Mouse (Mus musculus) liver, embryonic 11.5 days (tissue): ENCODE data around the gene Krt26. TPM values are rescaled to one million over a fixed set of nuclear protein-coding genes. Genes with fewer than 3 reads are reported as not detected.

Experiments
- ATAC-seq: fragments of 200-750 bp; cut with Nextera tagmentation; replicated peaks from 2 replicates; pipeline ENCODE4 v1.8.0; 2017; ENCODE audit warnings: moderate number of reproducible peaks, mild to moderate bottlenecking, moderate TSS enrichment, moderate library complexity; ENCODE audit not compliant: low FRiP score
- DNase-seq: peaks from one replicate; pipeline ENCODE4 v3.0.0-alpha.2; 2017; ENCODE audit warnings: low spot score
- H3K27ac ChIP-seq: fragments of 300-500 bp; sonication (generic); 2 replicates; pipeline ENCODE4 v1.5.1; 2014; ENCODE audit warnings: mild to moderate bottlenecking, low read depth, low read length, control low read depth
- H3K27me3 ChIP-seq: fragments of 300-500 bp; sonication (generic); replicated peaks from 2 replicates; pipeline ENCODE4 v1.6.1; 2014; ENCODE audit warnings: low read length, mixed read lengths; ENCODE audit not compliant: control insufficient read depth, insufficient read depth
- H3K36me3 ChIP-seq: fragments of 300-500 bp; sonication (generic); 2 replicates; pipeline ENCODE4 v1.6.1; 2014; ENCODE audit warnings: mild to moderate bottlenecking, low read length, moderate library complexity, mixed read lengths; ENCODE audit not compliant: control insufficient read depth, insufficient read depth
- H3K4me1 ChIP-seq: fragments of 300-500 bp; sonication (generic); replicated peaks from 2 replicates; pipeline ENCODE4 v1.6.1; 2014; ENCODE audit warnings: low read length, mixed read lengths; ENCODE audit not compliant: control insufficient read depth, insufficient read depth
- H3K4me2 ChIP-seq: fragments of 300-500 bp; sonication (generic); 2 replicates; pipeline ENCODE4 v1.6.1; 2014; ENCODE audit warnings: mild to moderate bottlenecking, control low read depth, moderate library complexity
- H3K4me3 ChIP-seq: fragments of 300-500 bp; sonication (generic); 2 replicates; pipeline ENCODE4 v1.5.1; 2014; ENCODE audit warnings: low read depth, low read length, control low read depth
- H3K9ac ChIP-seq: fragments of 300-500 bp; sonication (generic); 2 replicates; pipeline ENCODE4 v1.6.1; 2014; ENCODE audit warnings: low read depth, low read length, control low read depth
- H3K9me3 ChIP-seq: fragments of 300-500 bp; sonication (generic); 2 replicates; pipeline ENCODE4 v1.6.1; 2016; ENCODE audit warnings: low read length, inconsistent platforms, mixed read lengths; ENCODE audit not compliant: control insufficient read depth
- WGBS: fragments of 180-500 bp; shearing (Covaris S2); extraction: QIAGEN DNeasy Blood & Tissue Kit; methylation state at CpG from one replicate; pipeline ENCODE4 v1.1.7; 2014; 5-methylcytosine and 5-hydroxymethylcytosine counted together
- polyA plus RNA-seq: library from polyadenylated mRNA; unstranded; fragments of >200 nt; fragmentation: Nextera tagmentation; extraction: Ambion mirVana; gene quantifications from 2 replicates; pipeline ENCODE4 v1.2.1, GENCODE M21; 2014

Gene Krt26
- polyA plus RNA-seq: not detected in 2 replicates

DNA sequence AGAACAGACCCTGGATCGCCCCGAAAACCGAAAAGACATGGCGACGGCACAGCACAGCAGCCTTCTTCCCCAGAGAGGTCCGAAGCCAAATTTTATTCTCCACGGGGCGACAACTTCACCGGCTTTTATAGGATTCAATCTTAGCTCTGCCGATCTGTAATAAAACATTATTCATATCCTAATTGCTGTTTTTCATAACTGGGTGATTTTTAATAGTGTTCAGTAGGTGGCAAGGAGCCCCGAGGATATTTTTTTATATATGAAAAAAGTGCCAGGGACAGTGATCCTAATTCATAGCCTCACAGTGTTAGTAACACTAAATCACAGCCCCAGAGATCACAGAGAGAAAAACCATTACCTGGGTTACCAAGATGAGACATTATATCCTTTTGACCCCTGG is at the start of gene Krt26:
TSS of gene Krt26 (minus strand) at position 101 of the 400 bp plus-strand sequence.
- Histone ChIP-seq H3K9ac (no peak within 1 kb of the TSS), H3K4me2 (no peak within 1 kb of the TSS), H3K4me3 (no peak within 1 kb of the TSS), H3K27me3 (no peaks in the 10 kb centered on the region), H3K9me3 (no peaks in the 10 kb centered on the region), H3K27ac (no peak within 1 kb of the TSS), H3K36me3 (no peaks in the 10 kb centered on the region), H3K4me1 (no peaks in the 10 kb centered on the region)
- 86% methylated on average over 11 of the region's 11 CpGs for WGBS
- no peak for DNase-seq
- ATAC-seq: no peak

DNA sequence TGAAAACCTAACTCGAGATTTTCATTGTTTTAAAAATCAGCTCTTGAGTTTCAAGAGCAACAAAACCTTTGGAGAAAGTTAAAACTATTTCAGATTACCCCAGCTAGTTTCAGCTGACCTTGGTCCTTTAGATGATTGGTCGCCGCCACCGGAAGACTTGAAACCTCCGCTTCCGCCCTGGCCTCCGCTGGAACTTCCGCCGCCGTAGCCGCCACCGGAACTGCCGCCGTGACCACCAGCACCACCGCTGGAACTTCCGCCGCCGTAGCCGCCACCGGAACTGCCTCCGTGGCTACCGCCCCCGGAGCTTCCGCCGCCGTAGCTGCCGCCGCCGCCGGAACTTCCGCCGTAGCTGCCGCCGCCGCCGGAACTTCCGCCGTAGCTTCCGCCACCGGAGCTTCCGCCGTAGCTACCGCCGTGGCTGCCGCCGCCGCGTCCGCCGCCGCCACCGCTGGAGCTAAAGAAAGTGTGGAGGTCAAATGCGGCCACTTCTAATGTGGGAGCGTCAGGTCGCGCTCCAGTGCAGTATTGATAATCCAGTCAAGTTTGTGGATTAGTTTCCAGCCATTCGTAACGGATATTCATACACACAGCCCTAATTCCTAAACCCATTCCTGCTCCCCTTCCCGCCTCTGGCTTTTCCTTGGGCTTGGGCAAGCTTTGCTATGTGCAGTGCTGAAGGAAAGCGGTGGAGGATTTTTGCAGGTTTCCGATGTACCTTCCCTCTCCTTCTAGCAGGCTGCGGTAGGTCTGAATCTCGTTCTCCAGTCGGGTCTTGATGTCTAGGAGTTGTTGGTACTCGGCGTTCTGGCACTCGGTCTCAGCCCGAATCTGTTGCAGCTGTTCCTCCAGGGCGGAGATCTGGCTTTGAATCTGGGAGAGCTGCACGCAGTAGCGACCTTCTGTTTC is 48.3 kb upstream of the Krt26 start:
- Histone ChIP-seq H3K9ac (peak overlapping the region; percentile 62), H3K36me3 (no peaks in the 10 kb centered on the region), H3K27ac (peak overlapping the region; percentile 91), H3K4me1 (no peaks in the 10 kb centered on the region), H3K27me3 (peaks cover 4% of the 10 kb centered on the region; the same call in 1 of the 2 replicates), H3K4me2 (peak overlapping the region; percentile 71), H3K9me3 (no peaks in the 10 kb centered on the region), H3K4me3 (peak overlapping the region; percentile 56)
- ATAC-seq: peak; percentile 80
- 3% methylated on average over 71 of the region's 71 CpGs for WGBS
- peak; percentile 85 for DNase-seq

DNA sequence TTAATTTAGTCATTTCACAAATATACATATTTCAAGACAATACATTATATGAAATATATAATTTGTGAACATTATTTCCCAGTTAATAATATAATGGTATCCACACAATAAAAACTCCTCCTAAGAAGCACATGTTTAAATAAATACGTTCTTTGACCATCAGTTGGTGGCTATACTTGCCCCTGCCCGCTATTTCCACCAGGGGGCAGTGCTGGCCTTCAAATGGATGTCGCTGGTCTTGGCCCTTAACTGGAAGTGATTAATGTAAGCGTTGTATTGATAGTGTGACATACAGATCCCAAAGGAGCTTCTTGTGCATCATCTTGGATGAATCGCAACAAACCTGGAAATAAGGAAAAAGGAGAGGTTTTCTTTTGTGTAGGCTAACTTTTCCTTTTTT is 41.8 kb upstream of the Krt26 start:
- peak; percentile 49 for DNase-seq
- no peak overlapping the region for H3K27ac ChIP-seq
- no peak overlapping the region for H3K9ac ChIP-seq
- 22% methylated on average over 5 of the region's 5 CpGs for WGBS
- H3K4me2 ChIP-seq: no peak overlapping the region
- no peak for ATAC-seq
- no peaks in the 10 kb centered on the region for H3K9me3 ChIP-seq
- peaks cover 4% of the 10 kb centered on the region; the same call in 1 of the 2 replicates for H3K27me3 ChIP-seq
- H3K4me3 ChIP-seq: no peak overlapping the region
- H3K36me3 ChIP-seq: no peaks in the 10 kb centered on the region
- no peaks in the 10 kb centered on the region for H3K4me1 ChIP-seq

DNA sequence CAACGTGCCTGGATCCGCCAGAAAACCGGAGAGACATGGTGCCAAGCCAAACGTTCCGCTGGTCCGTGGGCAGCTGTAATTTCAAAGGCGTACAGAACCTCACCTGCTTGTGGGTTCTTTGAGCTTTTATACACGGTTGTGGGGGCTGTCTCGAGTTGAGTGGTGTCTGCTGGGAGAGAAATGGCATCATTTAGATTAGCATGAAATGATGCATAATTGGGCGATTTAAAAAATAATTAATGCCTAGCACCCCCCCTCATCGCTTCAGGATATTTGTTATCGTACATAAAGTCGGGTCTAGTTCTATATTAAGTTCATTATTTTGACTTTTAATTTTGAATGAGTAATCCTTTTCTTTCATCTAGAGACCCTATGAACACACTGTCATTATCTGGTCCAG is 37.0 kb upstream of the Krt26 start, which contains the start of gene Krt28:
TSS of gene Krt28 (minus strand) at position 101 of the 400 bp plus-strand sequence.
- Histone ChIP-seq H3K4me2 (no peak within 1 kb of the TSS), H3K9ac (no peak within 1 kb of the TSS), H3K27me3 (no peaks in the 10 kb centered on the region), H3K9me3 (no peaks in the 10 kb centered on the region), H3K4me1 (no peaks in the 10 kb centered on the region), H3K36me3 (no peaks in the 10 kb centered on the region), H3K4me3 (no peak within 1 kb of the TSS), H3K27ac (no peak within 1 kb of the TSS)
- ATAC-seq (no peak), DNase-seq (no peak)
- 75% methylated on average over 13 of the region's 13 CpGs for WGBS

DNA sequence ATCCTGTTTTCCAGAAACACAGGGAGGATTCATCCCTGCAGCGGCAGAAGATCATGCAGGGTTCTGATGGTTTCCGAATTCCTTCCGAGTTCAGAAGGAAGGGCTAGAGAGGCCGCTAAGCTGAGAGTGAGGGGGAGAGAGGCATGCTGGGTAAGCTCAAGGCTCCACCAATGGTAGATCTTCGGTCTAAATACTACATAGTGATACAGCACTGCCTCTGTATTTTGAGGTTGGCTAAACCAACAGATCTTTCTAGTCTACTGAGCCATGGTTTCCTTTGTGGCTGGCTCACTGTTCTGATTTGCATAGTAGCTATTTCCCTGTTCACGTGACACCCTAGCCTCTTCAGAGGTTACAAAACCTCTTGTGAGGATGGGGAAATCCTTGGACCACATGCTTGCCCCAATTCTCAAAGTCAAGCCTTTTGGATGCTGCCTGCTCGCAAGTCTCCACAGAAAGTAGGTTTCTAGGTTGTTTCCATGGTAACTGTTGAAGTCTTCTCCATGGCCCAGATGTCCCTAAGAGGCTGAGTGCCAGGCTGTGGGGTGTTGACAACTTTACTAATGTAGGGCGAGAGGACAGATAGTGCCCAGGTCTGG is 32.2 kb upstream of the Krt26 start:
- ATAC-seq: no peak
- no peak overlapping the region for H3K4me2 ChIP-seq
- no peak overlapping the region for H3K9ac ChIP-seq
- no peak overlapping the region for H3K27ac ChIP-seq
- WGBS: 78% methylated on average over 8 of the region's 8 CpGs
- no peaks in the 10 kb centered on the region for H3K4me1 ChIP-seq
- H3K4me3 ChIP-seq: no peak overlapping the region
- no peaks in the 10 kb centered on the region for H3K9me3 ChIP-seq
- no peak for DNase-seq
- no peaks in the 10 kb centered on the region for H3K36me3 ChIP-seq
- no peaks in the 10 kb centered on the region for H3K27me3 ChIP-seq

DNA sequence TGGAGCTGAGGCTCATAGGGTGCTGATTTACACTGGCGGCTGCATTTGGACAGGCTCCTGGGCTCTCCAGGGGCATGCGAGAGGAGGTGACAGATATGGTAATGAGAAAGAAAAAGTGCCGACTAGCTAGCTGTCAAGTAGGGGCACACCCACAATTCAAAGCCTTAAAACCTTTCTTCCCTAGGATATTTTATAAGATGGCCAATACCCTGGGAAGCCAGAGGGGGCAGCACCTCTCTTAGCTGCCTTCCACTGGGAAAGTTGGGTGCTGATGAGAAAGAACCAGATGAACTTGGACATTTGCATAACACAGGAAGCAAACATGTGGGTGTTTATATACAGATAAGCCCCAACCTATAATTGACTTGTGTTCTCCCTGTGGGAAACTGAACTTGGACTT is 31.5 kb upstream of the Krt26 start:
- Histone ChIP-seq H3K36me3 (no peaks in the 10 kb centered on the region), H3K9ac (no peak overlapping the region), H3K9me3 (no peaks in the 10 kb centered on the region), H3K27ac (no peak overlapping the region), H3K4me2 (no peak overlapping the region), H3K4me3 (no peak overlapping the region), H3K27me3 (no peaks in the 10 kb centered on the region), H3K4me1 (no peaks in the 10 kb centered on the region)
- WGBS: 8% methylated on average over 3 of the region's 3 CpGs
- ATAC-seq: no peak
- no peak for DNase-seq

DNA sequence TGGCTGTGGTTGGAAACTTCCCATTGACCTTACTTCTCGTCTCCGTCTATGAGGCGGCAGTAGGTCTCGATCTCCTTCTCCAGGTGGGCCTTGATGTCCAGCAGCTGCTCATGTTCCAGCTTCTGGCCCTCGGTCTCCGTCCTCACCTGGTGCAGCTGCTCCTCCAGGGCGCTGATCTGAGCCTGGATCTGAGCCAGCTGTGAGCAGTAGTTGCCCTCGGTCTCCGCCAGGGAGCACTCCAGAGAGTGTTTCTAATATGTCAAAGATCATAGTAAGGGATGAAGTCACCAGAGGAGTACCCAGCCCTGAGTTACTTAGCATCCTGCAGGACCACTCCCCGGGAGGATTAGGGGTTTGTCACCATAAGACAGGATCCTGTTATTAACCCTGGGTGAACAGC is 29.0 kb upstream of the Krt26 start:
- no peak for DNase-seq
- Histone ChIP-seq H3K4me3 (no peak overlapping the region), H3K4me2 (no peak overlapping the region), H3K27me3 (no peaks in the 10 kb centered on the region), H3K9ac (no peak overlapping the region), H3K4me1 (no peaks in the 10 kb centered on the region), H3K27ac (no peak overlapping the region), H3K9me3 (no peaks in the 10 kb centered on the region), H3K36me3 (no peaks in the 10 kb centered on the region)
- no peak for ATAC-seq
- 39% methylated on average over 10 of the region's 10 CpGs for WGBS

DNA sequence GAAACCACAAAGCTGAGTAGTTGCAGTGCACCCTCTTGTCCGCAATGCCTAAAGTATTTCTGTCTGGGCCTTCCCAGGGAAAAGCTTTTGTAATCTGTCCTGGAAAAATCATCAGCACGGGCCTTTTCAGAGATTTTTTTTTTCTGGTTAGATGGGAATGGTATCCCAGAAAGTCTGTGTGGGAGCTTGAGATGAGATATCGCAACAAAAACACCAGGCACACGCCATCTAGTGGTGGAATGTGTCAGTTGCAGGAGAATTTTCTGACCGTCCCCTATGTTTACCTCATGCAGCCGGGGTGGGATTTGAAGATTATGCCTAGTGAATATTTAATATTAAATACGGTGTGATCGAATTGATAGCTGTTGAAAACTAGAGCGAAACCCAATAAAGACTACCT is 26.6 kb upstream of the Krt26 start:
- Histone ChIP-seq H3K9me3 (no peaks in the 10 kb centered on the region), H3K36me3 (no peaks in the 10 kb centered on the region), H3K9ac (no peak overlapping the region), H3K4me1 (no peaks in the 10 kb centered on the region), H3K4me2 (no peak overlapping the region), H3K27me3 (no peaks in the 10 kb centered on the region), H3K27ac (no peak overlapping the region), H3K4me3 (no peak overlapping the region)
- DNase-seq (no peak), ATAC-seq (no peak)
- WGBS: 22% methylated on average over 9 of the region's 9 CpGs
